Comparison of ENCODE assay signal across 8 mouse cellular contexts in genomic region chr14:55603271-55603632, GRCm38 (mm10). TPM values are rescaled to one million over a fixed set of nuclear protein-coding genes. Genes with fewer than 3 reads are reported as not detected.
DNase-seq lines count a peak whose midpoint lies in the region; ATAC-seq lines count a peak whose summit lies in the region.

Gene Irf9, plus strand, starts transcription at chr14:55603571.

- no peaks in the 10 kb centered on the region for H3K27me3 ChIP-seq in forebrain, embryonic 15.5 days
- H3K27me3 ChIP-seq in liver, embryonic 12.5 days (replicated peaks): no peaks in the 10 kb centered on the region
- H3K27me3 ChIP-seq in stomach, embryonic 16.5 days (ENCODE audit: control insufficient read depth, insufficient read depth, low read length): no peaks in the 10 kb centered on the region

- peak within 1 kb of the TSS; percentile 24 for H3K4me3 ChIP-seq in forebrain, embryonic 15.5 days
- H3K4me3 ChIP-seq in liver, embryonic 12.5 days: peak within 1 kb of the TSS; percentile 63
- H3K4me3 ChIP-seq in stomach, embryonic 16.5 days (replicated peaks; ENCODE audit: low read length): peak within 1 kb of the TSS; percentile 47

- peak within 1 kb of the TSS; percentile 34 for H3K4me2 ChIP-seq in forebrain, embryonic 15.5 days (replicated peaks)
- H3K4me2 ChIP-seq in liver, embryonic 12.5 days: peak within 1 kb of the TSS; percentile 70
- peak within 1 kb of the TSS; percentile 56 for H3K4me2 ChIP-seq in stomach, embryonic 16.5 days (ENCODE audit: low read depth, low read length)

- peaks cover 68% of the 10 kb centered on the region for H3K36me3 ChIP-seq in forebrain, embryonic 15.5 days
- peaks cover 86% of the 10 kb centered on the region for H3K36me3 ChIP-seq in liver, embryonic 12.5 days
- peaks cover 11% of the 10 kb centered on the region for H3K36me3 ChIP-seq in stomach, embryonic 16.5 days (ENCODE audit: control insufficient read depth, insufficient read depth, low read length)

- no peak within 1 kb of the TSS for H3K27ac ChIP-seq in forebrain, embryonic 15.5 days (replicated peaks)
- H3K27ac ChIP-seq in liver, embryonic 12.5 days: peak within 1 kb of the TSS; percentile 94
- H3K27ac ChIP-seq in stomach, embryonic 16.5 days (ENCODE audit: low read length): peak within 1 kb of the TSS; percentile 89

- H3K9me3 ChIP-seq in forebrain, embryonic 15.5 days: no peaks in the 10 kb centered on the region
- no peaks in the 10 kb centered on the region for H3K9me3 ChIP-seq in liver, embryonic 12.5 days (replicated peaks)
- H3K9me3 ChIP-seq in stomach, embryonic 16.5 days (replicated peaks; ENCODE audit: control insufficient read depth, low read length): no peaks in the 10 kb centered on the region

- peak within 1 kb of the TSS; percentile 34; the same call in 1 of the 2 replicates for H3K9ac ChIP-seq in forebrain, embryonic 15.5 days (replicated peaks)
- peak within 1 kb of the TSS; percentile 72 for H3K9ac ChIP-seq in liver, embryonic 12.5 days
- peak within 1 kb of the TSS; percentile 72 for H3K9ac ChIP-seq in stomach, embryonic 16.5 days (ENCODE audit: low read length)

- H3K4me1 ChIP-seq in forebrain, embryonic 15.5 days: peaks cover 8% of the 10 kb centered on the region; the same call in 1 of the 2 replicates
- peaks cover 46% of the 10 kb centered on the region for H3K4me1 ChIP-seq in liver, embryonic 12.5 days
- peaks cover 13% of the 10 kb centered on the region; the same call in 1 of the 2 replicates for H3K4me1 ChIP-seq in stomach, embryonic 16.5 days (ENCODE audit: control insufficient read depth, insufficient read depth, low read length)

- 91% methylated on average over 7 of the region's 7 CpGs for WGBS in forebrain, embryonic 15.5 days
- 81% methylated on average over 7 of the region's 7 CpGs for WGBS in liver, embryonic 12.5 days (ENCODE audit: insufficient replicate concordance)
- WGBS in stomach, embryonic 16.5 days: 82% methylated on average over 7 of the region's 7 CpGs

- no peak for ATAC-seq in forebrain, embryonic 15.5 days (replicated peaks)
- no peak for ATAC-seq in liver, embryonic 12.5 days
- ATAC-seq in stomach, embryonic 16.5 days (ENCODE audit: insufficient read depth, low FRiP score): no peak

- no peak for DNase-seq in layer of hippocampus, postnatal 10 days (ENCODE audit: low spot score in 2 of 2)
- no peak for DNase-seq in layer of hippocampus, adult 11-12 months (ENCODE audit: low spot score)
- DNase-seq in adrenal gland, postnatal 25 days: no peak
- no peak for DNase-seq in thymus, postnatal 10 days (ENCODE audit: low spot score in 2 of 2)
- DNase-seq in T-cell, adult 2 months (ENCODE audit: low spot score): no peak

RNA-seq across cellular contexts. Expression of gene Irf9, which starts in this region (rescaled TPM):
- 10 to 100 TPM; 11.1 to 13.0 TPM for total RNA-seq in layer of hippocampus, postnatal 10 days (2021)
- 24.2 and 24.8 TPM in 2 replicates for total RNA-seq in adrenal gland, postnatal 25 days (2021)
- 7.2 and 8.1 TPM in 2 replicates for polyA plus RNA-seq in forebrain, embryonic 15.5 days (2015; fragmentation: Nextera tagmentation; extraction: Ambion mirVana)
- 14.4 and 15.3 TPM in 2 replicates for polyA plus RNA-seq in liver, embryonic 12.5 days (2016; fragmentation: Nextera tagmentation; extraction: Ambion mirVana)
- 10.7 and 12.4 TPM in 2 replicates for polyA plus RNA-seq in stomach, embryonic 16.5 days (2015; fragmentation: Nextera tagmentation; extraction: Ambion mirVana)
